Mouse (Mus musculus): ENCODE data around the gene Sh2b1.

Gene Sh2b1

DNA sequence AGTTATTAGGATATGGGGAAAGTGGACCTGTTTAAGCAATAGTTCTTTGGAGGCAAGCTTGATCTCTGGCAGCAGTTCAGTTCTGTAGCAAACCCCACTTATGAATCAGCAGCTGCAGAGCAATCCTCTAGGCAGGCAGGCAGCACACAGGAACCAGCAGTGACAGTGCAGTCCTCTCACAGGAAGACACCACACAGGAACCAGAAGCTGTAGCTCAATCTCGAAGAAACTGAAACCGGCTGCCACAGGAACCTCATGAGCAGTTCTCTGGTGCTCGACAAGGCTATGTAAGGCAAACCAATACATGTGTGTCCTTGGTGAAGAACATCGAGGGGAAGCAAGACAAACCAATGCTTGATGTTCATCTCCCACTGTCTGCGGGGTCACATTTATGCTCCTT, 53.5 kb downstream of the Sh2b1 start:
- no peak for TF ChIP-seq GATA4 (IDR thresholded peaks at IDR 0.05; ENCODE audit: insufficient replicate concordance, low read length)

GRCm38 (mm10) chr7:126418496-126418895, 56.7 kb downstream of the Sh2b1 start:
- TF ChIP-seq GATA4 (IDR thresholded peaks at IDR 0.05; ENCODE audit: insufficient replicate concordance, low read length), result no peak

- no peak for TF ChIP-seq GATA4 (IDR thresholded peaks at IDR 0.05; ENCODE audit: insufficient replicate concordance, low read length)
These were observed 57.6 kb downstream of the Sh2b1 start for GRCm38 (mm10) chr7:126417606-126418005.

DNA sequence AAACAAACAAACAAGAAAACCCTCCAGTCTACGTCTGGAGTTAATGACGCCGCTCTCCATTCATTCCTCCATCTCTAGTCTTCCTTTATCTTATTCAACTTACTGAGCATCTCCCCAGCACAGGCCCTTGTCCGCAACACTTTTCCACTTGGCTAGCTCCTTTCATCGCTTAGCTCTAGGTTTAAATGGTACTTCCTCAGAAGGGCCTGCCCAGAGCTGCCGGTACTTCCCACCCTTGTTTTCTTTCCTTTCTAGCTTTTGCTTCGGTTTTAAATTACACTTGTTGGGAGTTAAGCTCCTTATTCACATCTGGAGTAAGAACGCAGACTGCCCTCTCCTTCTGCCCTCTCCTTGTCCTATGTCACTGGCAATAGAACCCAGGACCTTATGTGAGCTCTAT, 58.2 kb downstream of the Sh2b1 start:
- TF ChIP-seq GATA4 (IDR thresholded peaks at IDR 0.05; ENCODE audit: insufficient replicate concordance, low read length), result no peak

All from liver, adult (tissue).